In the genomic region with DNA sequence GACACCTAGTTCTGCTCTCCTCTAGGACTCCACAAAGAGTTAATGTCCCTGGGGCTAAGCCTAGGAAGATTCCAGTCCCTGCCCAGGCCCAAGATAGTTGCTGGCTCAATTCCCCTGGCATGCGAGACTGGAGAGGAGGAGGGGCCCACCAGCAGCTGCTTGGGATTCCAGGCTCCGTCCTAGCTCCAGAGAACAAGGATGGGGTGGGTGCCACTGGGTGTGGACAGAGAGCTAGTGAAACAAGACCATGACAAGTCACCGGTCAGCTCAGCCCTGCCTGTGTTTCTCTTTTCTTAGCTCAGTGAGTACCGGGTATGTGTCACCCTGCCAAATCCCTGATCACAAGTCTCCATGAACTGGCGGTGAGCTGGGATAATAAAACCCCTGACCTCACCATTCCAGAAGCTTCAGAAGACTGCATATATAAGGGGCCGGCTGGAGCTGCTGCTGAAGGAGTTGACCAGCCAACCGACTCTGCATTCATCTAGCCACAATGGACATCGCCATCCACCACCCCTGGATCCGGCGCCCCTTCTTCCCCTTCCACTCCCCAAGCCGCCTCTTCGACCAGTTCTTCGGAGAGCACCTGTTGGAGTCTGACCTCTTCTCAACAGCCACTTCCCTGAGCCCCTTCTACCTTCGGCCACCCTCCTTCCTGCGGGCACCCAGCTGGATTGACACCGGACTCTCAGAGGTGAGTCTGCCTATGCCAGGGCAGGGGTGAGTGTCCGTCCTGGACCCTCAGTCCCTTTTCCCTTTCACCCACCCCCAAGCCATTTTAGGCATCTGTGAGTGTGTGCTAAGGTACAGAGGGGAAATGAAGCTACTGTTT, we compare ENCODE assay signal across 10 mouse cellular contexts. TPM values are rescaled to one million over a fixed set of nuclear protein-coding genes. Genes with fewer than 3 reads are reported as not detected.
DNase-seq lines count a peak whose midpoint lies in the region; ATAC-seq and TF ChIP-seq lines count a peak whose summit lies in the region.
"Had no signal": no experiment of that assay in that cellular context is flagged by ENCODE, and none has a peak within 500 bp of the region (broad histone marks: within the 10 kb centered on the region; RNA-seq: fewer than 3 reads in every experiment).

No protein-coding gene starts in this region.

- ATAC-seq in kidney, embryonic 16.5 days (ENCODE audit: low FRiP score, low TSS enrichment): peak; percentile 93
- ATAC-seq in liver, embryonic 16.5 days (ENCODE audit: low read depth): peak; percentile 16; the same call in 1 of the 2 replicates

- TF ChIP-seq CTCF in small intestine, adult 2 months (IDR thresholded peaks at IDR 0.05; ENCODE audit: extremely low read depth, insufficient read length, insufficient replicate concordance, low read depth, low read length): no peak

- H3K4me2 ChIP-seq in kidney, embryonic 16.5 days (replicated peaks; ENCODE audit: low read depth, low read length): peak overlapping the region; percentile 37
- no peak overlapping the region for H3K4me2 ChIP-seq in liver, embryonic 16.5 days (ENCODE audit: low read depth, low read length)

- H3K27me3 ChIP-seq in kidney, embryonic 16.5 days (ENCODE audit: insufficient read depth, low read length): no peaks in the 10 kb centered on the region
- no peaks in the 10 kb centered on the region for H3K27me3 ChIP-seq in liver, embryonic 16.5 days (ENCODE audit: control insufficient read depth, insufficient read depth, low read depth, low read length)
- H3K27me3 ChIP-seq in small intestine, adult 2 months (ENCODE audit: control insufficient read depth, insufficient read depth, low read length): 0 out of 2 replicates have a peak, but pooled peaks cover 3% of the 10 kb centered on the region

- H3K9ac ChIP-seq in kidney, embryonic 16.5 days (replicated peaks; ENCODE audit: low read length): 0 out of 2 replicates have a peak overlapping the region, but pooled peaks have one; percentile 12
- H3K9ac ChIP-seq in liver, embryonic 16.5 days (ENCODE audit: low read depth, low read length): no peak overlapping the region

- WGBS in kidney, embryonic 16.5 days: 53% methylated on average over 17 of the region's 17 CpGs
- 64% methylated on average over 17 of the region's 17 CpGs for WGBS in liver, embryonic 16.5 days (ENCODE audit: insufficient replicate concordance)
- 48% methylated on average over 17 of the region's 17 CpGs for WGBS in small intestine, adult 2 months

- DNase-seq in adrenal gland, postnatal 10 days: peak; percentile 73
- DNase-seq in adrenal gland, postnatal 4 days (ENCODE audit: low spot score in 2 of 2): no peak
- DNase-seq in cerebellum, adult 11 months: peak; percentile 56
- DNase-seq in heart, adult 18-20 months: peak; percentile 91 to 97
- DNase-seq in spleen, adult 12 weeks (ENCODE audit: low spot score): no peak

- H3K27ac ChIP-seq in kidney, embryonic 16.5 days (ENCODE audit: low read length): peak overlapping the region; percentile 81
- no peak overlapping the region for H3K27ac ChIP-seq in liver, embryonic 16.5 days (ENCODE audit: low read length)
- H3K27ac ChIP-seq in small intestine, adult 2 months (ENCODE audit: insufficient read depth, low read depth, low read length): peak overlapping the region; percentile 44

- H3K4me1 ChIP-seq in kidney, embryonic 16.5 days (ENCODE audit: insufficient read depth, low read length): peaks cover 17% of the 10 kb centered on the region
- H3K4me1 ChIP-seq in liver, embryonic 16.5 days (ENCODE audit: control insufficient read depth, low read depth, low read length): no peaks in the 10 kb centered on the region
- H3K4me1 ChIP-seq in small intestine, adult 2 months (ENCODE audit: control insufficient read depth, insufficient read depth, insufficient read length, low read length): no peaks in the 10 kb centered on the region

- no peaks in the 10 kb centered on the region for H3K36me3 ChIP-seq in kidney, embryonic 16.5 days (ENCODE audit: insufficient read depth, low read length)
- H3K36me3 ChIP-seq in liver, embryonic 16.5 days (ENCODE audit: control insufficient read depth, insufficient read depth): no peaks in the 10 kb centered on the region
- H3K36me3 ChIP-seq in small intestine, adult 2 months (ENCODE audit: control insufficient read depth, insufficient read depth, low read length): no peaks in the 10 kb centered on the region

- peak overlapping the region; percentile 25 for H3K4me3 ChIP-seq in kidney, embryonic 16.5 days (ENCODE audit: low read length)
- H3K4me3 ChIP-seq in liver, embryonic 16.5 days (ENCODE audit: low read depth, low read length): no peak overlapping the region
- peak overlapping the region; percentile 54 for H3K4me3 ChIP-seq in small intestine, adult 2 months (ENCODE audit: low read depth, low read length)
- H3K4me3 ChIP-seq: erythroblast, embryonic 14.5 days had no signal

- no peak for TF ChIP-seq POLR2A in small intestine, adult 2 months (IDR thresholded peaks at IDR 0.05; ENCODE audit: low read depth, low read length)

- no peaks in the 10 kb centered on the region for H3K9me3 ChIP-seq in kidney, embryonic 16.5 days (ENCODE audit: low read length)
- H3K9me3 ChIP-seq in liver, embryonic 16.5 days (replicated peaks; ENCODE audit: control insufficient read depth, low read length): no peaks in the 10 kb centered on the region

RNA-seq across cellular contexts. Expression of a gene that starts 0.8 kb away (rescaled TPM):
- 10 to 100 TPM in 1 of 2 experiments, 1 to 10 TPM in 1; 5.1 to 13.5 TPM for total RNA-seq in adrenal gland, postnatal 10 days (2021)
- 1 to 10 TPM; 4.8 to 7.6 TPM for total RNA-seq in adrenal gland, postnatal 4 days (2021)
- 100 to 1,000 TPM; 136 to 143 TPM for total RNA-seq in heart, adult 18-20 months (2021)
- polyA plus RNA-seq in kidney, embryonic 16.5 days (2015; fragmentation: Nextera tagmentation; extraction: Ambion mirVana): 5.2 and 6.0 TPM in 2 replicates
- polyA plus RNA-seq in liver, embryonic 16.5 days (2015; fragmentation: Nextera tagmentation; extraction: Ambion mirVana): 1.7 and 2.7 TPM in 2 replicates
- polyA plus RNA-seq in small intestine, adult 2 months (2012; rRNA removed): 3.5 and 7.6 TPM in 2 replicates
- polyA plus RNA-seq: erythroblast, embryonic 14.5 days; neural tube, embryonic 14.5 days had no signal

RNA-seq across cellular contexts. Expression of a gene that starts 1.9 kb away (rescaled TPM):
- 100 to 1,000 TPM in 1 of 2 experiments, 10 to 100 TPM in 1; 55.3 to 197 TPM for total RNA-seq in adrenal gland, postnatal 10 days (2021)
- 10 to 100 TPM; 47.8 to 84.1 TPM for total RNA-seq in adrenal gland, postnatal 4 days (2021)
- total RNA-seq in heart, adult 18-20 months (2021): 1,000 to 10,000 TPM; 3,376 to 3,486 TPM
- polyA plus RNA-seq in kidney, embryonic 16.5 days (2015; fragmentation: Nextera tagmentation; extraction: Ambion mirVana): 54.3 and 57.4 TPM in 2 replicates
- 9.9 and 16.1 TPM in 2 replicates for polyA plus RNA-seq in liver, embryonic 16.5 days (2015; fragmentation: Nextera tagmentation; extraction: Ambion mirVana)
- polyA plus RNA-seq in small intestine, adult 2 months (2012; rRNA removed): 16.7 and 23.1 TPM in 2 replicates
- polyA plus RNA-seq: erythroblast, embryonic 14.5 days had no signal

RNA-seq across cellular contexts. Expression of a gene that starts 6.7 kb away (rescaled TPM):
- total RNA-seq in adrenal gland, postnatal 10 days (2021): 1 to 10 TPM; 6.5 to 7.1 TPM
- 10 to 100 TPM; 11.2 to 11.4 TPM for total RNA-seq in adrenal gland, postnatal 4 days (2021)
- 1 to 10 TPM; 2.2 to 2.6 TPM for total RNA-seq in heart, adult 18-20 months (2021)
- 12.4 and 13.3 TPM in 2 replicates for polyA plus RNA-seq in kidney, embryonic 16.5 days (2015; fragmentation: Nextera tagmentation; extraction: Ambion mirVana)
- 4.6 and 5.2 TPM in 2 replicates for polyA plus RNA-seq in liver, embryonic 16.5 days (2015; fragmentation: Nextera tagmentation; extraction: Ambion mirVana)
- 7.6 and 15.0 TPM in 2 replicates for polyA plus RNA-seq in small intestine, adult 2 months (2012; rRNA removed)
- polyA plus RNA-seq: erythroblast, embryonic 14.5 days had no signal

RNA-seq across cellular contexts. Expression of a gene that starts 13.7 kb away (rescaled TPM):
- 10 to 100 TPM in 1 of 2 experiments, 1 to 10 TPM in 1; 7.8 to 10.1 TPM for total RNA-seq in adrenal gland, postnatal 10 days (2021)
- total RNA-seq in adrenal gland, postnatal 4 days (2021): 10 to 100 TPM; 16.0 to 19.7 TPM
- total RNA-seq in heart, adult 18-20 months (2021): 1 to 10 TPM; 3.0 to 4.1 TPM
- polyA plus RNA-seq in kidney, embryonic 16.5 days (2015; fragmentation: Nextera tagmentation; extraction: Ambion mirVana): 7.7 and 8.6 TPM in 2 replicates
- 2.2 and 2.7 TPM in 2 replicates for polyA plus RNA-seq in liver, embryonic 16.5 days (2015; fragmentation: Nextera tagmentation; extraction: Ambion mirVana)
- 0.57 and 0.75 TPM in 2 replicates for polyA plus RNA-seq in small intestine, adult 2 months (2012; rRNA removed)
- polyA plus RNA-seq: erythroblast, embryonic 14.5 days had no signal

RNA-seq across cellular contexts. Expression of a gene that starts 15.0 kb away (rescaled TPM):
- total RNA-seq in adrenal gland, postnatal 10 days (2021): 1 to 10 TPM; 4.6 to 7.8 TPM
- total RNA-seq in adrenal gland, postnatal 4 days (2021): 1 to 10 TPM; 8.2 to 9.7 TPM
- 1 to 10 TPM; 4.1 to 5.8 TPM for total RNA-seq in heart, adult 18-20 months (2021)
- polyA plus RNA-seq in kidney, embryonic 16.5 days (2015; fragmentation: Nextera tagmentation; extraction: Ambion mirVana): 13.0 and 13.1 TPM in 2 replicates
- polyA plus RNA-seq in liver, embryonic 16.5 days (2015; fragmentation: Nextera tagmentation; extraction: Ambion mirVana): 7.8 and 7.9 TPM in 2 replicates
- polyA plus RNA-seq in small intestine, adult 2 months (2012; rRNA removed): 2.4 and 2.6 TPM in 2 replicates

Comparison
In these comparisons a context has a peak if more than half of its experiments do, and no peak if none do; other contexts are left out.
1. DNase-seq: peak in adrenal gland, postnatal 10 days (single experiment), cerebellum, adult 11 months (single experiment) and heart, adult 18-20 months (2 of 2); none in adrenal gland, postnatal 4 days (0 of 2) and spleen, adult 12 weeks (single experiment).
2. RNA of a gene that starts 0.8 kb away (total RNA-seq): 136 to 143 TPM in heart, adult 18-20 months; 5.1 to 13.5 TPM in adrenal gland, postnatal 10 days and 4.8 to 7.6 TPM in adrenal gland, postnatal 4 days; every median in the first group is over 4 times any median in the second.
3. RNA of a gene that starts 1.9 kb away (total RNA-seq): 3,376 to 3,486 TPM in heart, adult 18-20 months; 55.3 to 197 TPM in adrenal gland, postnatal 10 days and 47.8 to 84.1 TPM in adrenal gland, postnatal 4 days; every median in the first group is over 10 times any median in the second.